Mouse (Mus musculus): Measurements from ENCODE around the gene Paxx. TPM values are rescaled to one million over a fixed set of nuclear protein-coding genes. Genes with fewer than 3 reads are reported as not detected.
A peak's percentile ranks its signal among the peaks of the same experiment; 100 is the strongest.

Gene Paxx
- total and polyA plus RNA-seq, 3 experiments, result 13.9 to 16.2 (median 15.1) TPM

GRCm38 (mm10) chr2:25509912-25510311, 49.0 kb upstream of the Paxx start:
- peaks cover 5 to 6% of the 10 kb centered on the region in 2 experiments; a peak in 2 of 4 replicates for H3K4me1 ChIP-seq (ENCODE audit: control insufficient read depth in 1 of 2, insufficient read depth in 2 of 2)
- DNase-seq (ENCODE audit: extremely low read depth), result no peak
- no peak overlapping the region for H3K9ac ChIP-seq (ENCODE audit: insufficient read depth, low read depth)
- in situ Hi-C loops (cut with MboI; ENCODE audit: low pct_ligation_motif_present, low pct_unique_long_range_greater_than_20kb, low sequenced_read_pairs), result loop anchor here (5.0 kb wide), 1 partner anchor 42 kb away; no protein-coding TSS in a partner anchor
- H3K79me2 ChIP-seq (replicated peaks; ENCODE audit: control insufficient read depth, extremely low read depth, insufficient read depth, poor library complexity, severe bottlenecking), result no peaks in the 10 kb centered on the region
- no peak overlapping the region for H3K27ac ChIP-seq (ENCODE audit: insufficient read depth, low read depth)
- TF ChIP-seq MYC (IDR thresholded peaks at IDR 0.05; ENCODE audit: low read depth, low read length) (no peak), CHD1 (IDR thresholded peaks at IDR 0.05; ENCODE audit: low read depth, low read length) (no peak), MAFK (IDR thresholded peaks at IDR 0.05; ENCODE audit: insufficient replicate concordance, low read length) (no peak), RAD21 (IDR thresholded peaks at IDR 0.05; ENCODE audit: low read depth, low read length) (peak; percentile 87), POLR2AphosphoS2 (IDR thresholded peaks at IDR 0.05; ENCODE audit: low read depth, low read length) (no peak), NRF1 (IDR thresholded peaks at IDR 0.05; ENCODE audit: low read depth, low read length) (peak; percentile 14; the same call in 1 of the 2 replicates), ZC3H11A (IDR thresholded peaks at IDR 0.05; ENCODE audit: low read depth, low read length) (peak; percentile 66), SMC3 (IDR thresholded peaks at IDR 0.05; ENCODE audit: low read depth, low read length) (peak; percentile 85), ZNF384 (IDR thresholded peaks at IDR 0.05; ENCODE audit: low read depth, low read length) (no peak), NELFE (IDR thresholded peaks at IDR 0.05; ENCODE audit: low read depth, low read length) (peak; percentile 30; the same call in 1 of the 2 replicates), MEF2A (IDR thresholded peaks at IDR 0.05; ENCODE audit: borderline replicate concordance, low read depth, low read length) (no peak), MXI1 (IDR thresholded peaks at IDR 0.05; ENCODE audit: low read depth, low read length) (no peak), MAZ (IDR thresholded peaks at IDR 0.05; ENCODE audit: low read depth, low read length) (no peak), CTCF (conservative IDR thresholded peaks at IDR 0.05 in 1 of 2, IDR thresholded peaks at IDR 0.05 in 1 of 2; ENCODE audit: low read depth in 2 of 2, low read length in 2 of 2) (peak; percentile 19 to 87; a peak in 3 of 4 replicates)
- peaks cover 5 to 20% of the 10 kb centered on the region in 2 experiments for H3K36me3 ChIP-seq (replicated peaks in 1 of 2; ENCODE audit: control insufficient read depth in 1 of 2, insufficient read depth in 1 of 2, low read length in 1 of 2)
- dilution Hi-C loops (cut with MboI; ENCODE audit: extremely low pct_ligation_motif_present, extremely low pct_unique_long_range_greater_than_20kb, low sequenced_read_pairs), result no loop called here
- no peaks in the 10 kb centered on the region for H3K9me3 ChIP-seq (replicated peaks; ENCODE audit: low read length)
- H3K4me2 ChIP-seq (ENCODE audit: insufficient read depth, low read depth, poor library complexity, severe bottlenecking), result no peak overlapping the region
- no peak overlapping the region for H3K4me3 ChIP-seq (replicated peaks in 1 of 3; ENCODE audit: low read depth in 2 of 3, low read length in 2 of 3, poor library complexity in 1 of 3)
- H3K27me3 ChIP-seq (replicated peaks), result no peaks in the 10 kb centered on the region

GRCm38 (mm10) chr2:25506964-25507363, 46.1 kb upstream of the Paxx start:
- Histone ChIP-seq H3K36me3 (replicated peaks in 1 of 2; ENCODE audit: control insufficient read depth in 1 of 2, insufficient read depth in 1 of 2, low read length in 1 of 2) (peaks cover 32 to 49% of the 10 kb centered on the region in 2 experiments), H3K79me2 (replicated peaks; ENCODE audit: control insufficient read depth, extremely low read depth, insufficient read depth, poor library complexity, severe bottlenecking) (no peaks in the 10 kb centered on the region), H3K9ac (ENCODE audit: insufficient read depth, low read depth) (no peak overlapping the region), H3K4me2 (ENCODE audit: insufficient read depth, low read depth, poor library complexity, severe bottlenecking) (no peak overlapping the region), H3K27ac (ENCODE audit: insufficient read depth, low read depth) (no peak overlapping the region), H3K9me3 (replicated peaks; ENCODE audit: low read length) (no peaks in the 10 kb centered on the region), H3K4me3 (replicated peaks in 1 of 3; ENCODE audit: low read depth in 2 of 3, low read length in 2 of 3, poor library complexity in 1 of 3) (no peak overlapping the region), H3K27me3 (replicated peaks) (no peaks in the 10 kb centered on the region), H3K4me1 (ENCODE audit: control insufficient read depth in 1 of 2, insufficient read depth in 2 of 2) (peaks cover 5 to 12% of the 10 kb centered on the region in 2 experiments)
- TF ChIP-seq TCF12 (IDR thresholded peaks at IDR 0.05; ENCODE audit: low read depth, low read length), result no peak
- TF ChIP-seq CTCF (conservative IDR thresholded peaks at IDR 0.05 in 1 of 2, IDR thresholded peaks at IDR 0.05 in 1 of 2; ENCODE audit: low read depth in 2 of 2, low read length in 2 of 2), result peak in 1 of 2 experiments; percentile 54; a peak in 2 of 4 replicates
- no peak; the same call in 1 of the 2 replicates for TF ChIP-seq SMC3 (IDR thresholded peaks at IDR 0.05; ENCODE audit: low read depth, low read length)
- TF ChIP-seq MYC (IDR thresholded peaks at IDR 0.05; ENCODE audit: low read depth, low read length), result no peak
- in situ Hi-C loops (cut with MboI; ENCODE audit: low pct_ligation_motif_present, low pct_unique_long_range_greater_than_20kb, low sequenced_read_pairs) (no loop called here), dilution Hi-C loops (cut with MboI; ENCODE audit: extremely low pct_ligation_motif_present, extremely low pct_unique_long_range_greater_than_20kb, low sequenced_read_pairs) (no loop called here)
- DNase-seq (ENCODE audit: extremely low read depth), result peak; percentile 33

All from CH12.LX (cell line).